Mouse (Mus musculus): ENCODE results near the gene Dcaf17. TPM values are rescaled to one million over a fixed set of nuclear protein-coding genes. Genes with fewer than 3 reads are reported as not detected.
A peak's percentile ranks its signal among the peaks of the same experiment; 100 is the strongest.

Gene Dcaf17
- total and polyA plus RNA-seq, 3 experiments: 15.6 to 28.1 (median 22.7) TPM

DNA sequence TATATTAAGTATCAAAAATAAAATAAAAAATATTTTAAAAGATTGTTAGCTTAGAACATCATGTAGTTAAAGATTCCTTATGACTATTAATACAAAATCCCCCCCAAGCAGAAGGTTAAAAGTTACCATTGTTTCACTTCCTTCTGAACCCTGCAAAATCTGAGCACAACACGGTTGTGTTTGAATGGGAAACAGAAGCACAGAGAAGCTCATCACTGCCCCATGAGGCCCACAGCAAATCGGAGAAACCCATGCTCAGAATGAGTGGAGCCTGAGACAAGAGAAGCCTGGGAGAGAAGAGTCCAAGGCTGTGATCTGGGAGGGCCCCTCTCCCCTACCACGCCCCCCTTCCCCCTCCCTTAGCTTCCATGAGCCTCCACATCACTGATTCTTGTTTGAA, 49.6 kb downstream of the Dcaf17 start:
- TF ChIP-seq MEF2A (IDR thresholded peaks at IDR 0.05; ENCODE audit: borderline replicate concordance, low read depth, low read length) (no peak), RCOR1 (conservative IDR thresholded peaks at IDR 0.05; ENCODE audit: low read depth, low read length) (no peak), TCF12 (IDR thresholded peaks at IDR 0.05; ENCODE audit: low read depth, low read length) (no peak), RAD21 (IDR thresholded peaks at IDR 0.05; ENCODE audit: low read depth, low read length) (peak; percentile 19), KAT2A (IDR thresholded peaks at IDR 0.05; ENCODE audit: insufficient replicate concordance, low read length) (no peak), TBP (conservative IDR thresholded peaks at IDR 0.05; ENCODE audit: low read depth, low read length) (0 out of 2 replicates have a peak, but pooled peaks have one; percentile 53), CHD2 (IDR thresholded peaks at IDR 0.05; ENCODE audit: low read length) (no peak), E2F4 (IDR thresholded peaks at IDR 0.05; ENCODE audit: insufficient replicate concordance, low read depth, low read length) (no peak), MAZ (IDR thresholded peaks at IDR 0.05; ENCODE audit: low read depth, low read length) (no peak), CTCF (conservative IDR thresholded peaks at IDR 0.05 in 1 of 2, IDR thresholded peaks at IDR 0.05 in 1 of 2; ENCODE audit: low read depth in 2 of 2, low read length in 2 of 2) (peak in 1 of 2 experiments; percentile 34; a peak in 2 of 4 replicates), EP300 (IDR thresholded peaks at IDR 0.05; ENCODE audit: low read length) (no peak), IRF4 (IDR thresholded peaks at IDR 0.05; ENCODE audit: low read depth, low read length) (no peak; the same call in 1 of the 2 replicates)
- Histone ChIP-seq H3K9ac (ENCODE audit: insufficient read depth, low read depth) (no peak overlapping the region), H3K9me3 (replicated peaks; ENCODE audit: low read length) (no peaks in the 10 kb centered on the region), H3K4me2 (ENCODE audit: insufficient read depth, low read depth, poor library complexity, severe bottlenecking) (no peak overlapping the region), H3K36me3 (replicated peaks in 1 of 2; ENCODE audit: control insufficient read depth in 1 of 2, insufficient read depth in 1 of 2, low read length in 1 of 2) (peaks cover 6 to 14% of the 10 kb centered on the region in 2 experiments), H3K27me3 (replicated peaks) (no peaks in the 10 kb centered on the region), H3K4me3 (replicated peaks in 1 of 3; ENCODE audit: low read depth in 2 of 3, low read length in 2 of 3, poor library complexity in 1 of 3) (no peak overlapping the region), H3K79me2 (replicated peaks; ENCODE audit: control insufficient read depth, extremely low read depth, insufficient read depth, poor library complexity, severe bottlenecking) (no peaks in the 10 kb centered on the region), H3K27ac (ENCODE audit: insufficient read depth, low read depth) (no peak overlapping the region), H3K4me1 (ENCODE audit: control insufficient read depth in 1 of 2, insufficient read depth in 2 of 2) (peaks cover 17 to 40% of the 10 kb centered on the region in 2 experiments)
- DNase-seq (ENCODE audit: extremely low read depth): peak; percentile 82
- in situ Hi-C loops (cut with MboI; ENCODE audit: low pct_ligation_motif_present, low pct_unique_long_range_greater_than_20kb, low sequenced_read_pairs) (no loop called here), dilution Hi-C loops (cut with MboI; ENCODE audit: extremely low pct_ligation_motif_present, extremely low pct_unique_long_range_greater_than_20kb, low sequenced_read_pairs) (no loop called here)

DNA sequence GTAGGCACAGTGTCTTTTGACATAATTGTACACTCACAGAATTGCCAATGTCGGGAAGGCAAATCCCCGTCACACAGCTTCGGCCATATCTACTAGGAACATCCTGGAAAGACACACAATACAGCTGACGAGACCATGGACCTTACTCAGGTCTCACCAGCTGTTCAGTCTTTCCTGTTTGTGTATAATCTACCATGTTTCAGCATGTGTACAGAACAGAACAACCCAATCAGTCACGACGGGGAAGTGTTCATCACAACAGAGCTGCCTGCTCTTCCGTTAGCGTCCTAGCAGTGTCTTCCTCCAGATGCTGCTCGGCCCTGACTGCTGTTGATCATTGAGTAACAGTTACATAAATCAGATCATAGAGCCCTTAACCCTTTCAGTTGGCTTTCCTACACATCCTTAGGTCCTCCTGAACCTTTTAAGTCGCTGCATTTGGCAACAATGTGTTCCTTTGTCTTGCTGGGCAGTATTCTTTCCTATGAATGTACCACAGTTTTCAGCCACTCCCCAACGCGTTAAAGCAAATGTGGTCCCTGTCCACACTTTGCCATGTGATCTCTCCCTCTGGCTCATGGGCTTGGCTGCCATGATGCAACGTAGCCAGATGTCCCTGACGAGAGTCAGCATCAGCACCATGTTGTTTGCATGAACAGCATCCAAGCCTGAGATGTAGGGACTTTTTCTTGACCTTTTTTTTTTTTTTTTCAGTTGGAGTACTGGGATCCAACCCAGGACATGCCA, 50.5 kb downstream of the Dcaf17 start:
- Histone ChIP-seq H3K9ac (ENCODE audit: insufficient read depth, low read depth) (no peak overlapping the region), H3K4me2 (ENCODE audit: insufficient read depth, low read depth, poor library complexity, severe bottlenecking) (no peak overlapping the region), H3K36me3 (replicated peaks in 1 of 2; ENCODE audit: control insufficient read depth in 1 of 2, insufficient read depth in 1 of 2, low read length in 1 of 2) (peaks cover 4 to 9% of the 10 kb centered on the region in 2 experiments), H3K79me2 (replicated peaks; ENCODE audit: control insufficient read depth, extremely low read depth, insufficient read depth, poor library complexity, severe bottlenecking) (no peaks in the 10 kb centered on the region), H3K9me3 (replicated peaks; ENCODE audit: low read length) (no peaks in the 10 kb centered on the region), H3K4me1 (ENCODE audit: control insufficient read depth in 1 of 2, insufficient read depth in 2 of 2) (peaks cover 17 to 40% of the 10 kb centered on the region in 2 experiments), H3K27me3 (replicated peaks) (no peaks in the 10 kb centered on the region), H3K4me3 (replicated peaks in 1 of 3; ENCODE audit: low read depth in 2 of 3, low read length in 2 of 3, poor library complexity in 1 of 3) (no peak overlapping the region), H3K27ac (ENCODE audit: insufficient read depth, low read depth) (no peak overlapping the region)
- dilution Hi-C loops (cut with MboI; ENCODE audit: extremely low pct_ligation_motif_present, extremely low pct_unique_long_range_greater_than_20kb, low sequenced_read_pairs): no loop called here
- in situ Hi-C loops (cut with MboI; ENCODE audit: low pct_ligation_motif_present, low pct_unique_long_range_greater_than_20kb, low sequenced_read_pairs): no loop called here
- no peak for DNase-seq (ENCODE audit: extremely low read depth)
- no peak for TF ChIP-seq MAZ (IDR thresholded peaks at IDR 0.05; ENCODE audit: low read depth, low read length)
- TF ChIP-seq ELF1 (IDR thresholded peaks at IDR 0.05; ENCODE audit: low read depth, low read length): no peak
- no peak for TF ChIP-seq KAT2A (IDR thresholded peaks at IDR 0.05; ENCODE audit: insufficient replicate concordance, low read length)
- TF ChIP-seq CTCF (conservative IDR thresholded peaks at IDR 0.05 in 1 of 2, IDR thresholded peaks at IDR 0.05 in 1 of 2; ENCODE audit: low read depth in 2 of 2, low read length in 2 of 2): no peak
- no peak for TF ChIP-seq POLR2AphosphoS2 (IDR thresholded peaks at IDR 0.05; ENCODE audit: low read depth, low read length)
- no peak for TF ChIP-seq JUN (IDR thresholded peaks at IDR 0.05; ENCODE audit: insufficient read depth, low read depth, low read length)
- TF ChIP-seq E2F4 (IDR thresholded peaks at IDR 0.05; ENCODE audit: insufficient replicate concordance, low read depth, low read length): no peak
- TF ChIP-seq BHLHE40 (IDR thresholded peaks at IDR 0.05; ENCODE audit: low read depth, low read length): no peak
- TF ChIP-seq MXI1 (IDR thresholded peaks at IDR 0.05; ENCODE audit: low read depth, low read length): no peak
- TF ChIP-seq ZNF384 (IDR thresholded peaks at IDR 0.05; ENCODE audit: low read depth, low read length): no peak
- no peak for TF ChIP-seq ETS1 (conservative IDR thresholded peaks at IDR 0.05; ENCODE audit: low read depth, low read length)
